14 mouse cellular contexts compared by ENCODE assay signal in the genomic region with DNA sequence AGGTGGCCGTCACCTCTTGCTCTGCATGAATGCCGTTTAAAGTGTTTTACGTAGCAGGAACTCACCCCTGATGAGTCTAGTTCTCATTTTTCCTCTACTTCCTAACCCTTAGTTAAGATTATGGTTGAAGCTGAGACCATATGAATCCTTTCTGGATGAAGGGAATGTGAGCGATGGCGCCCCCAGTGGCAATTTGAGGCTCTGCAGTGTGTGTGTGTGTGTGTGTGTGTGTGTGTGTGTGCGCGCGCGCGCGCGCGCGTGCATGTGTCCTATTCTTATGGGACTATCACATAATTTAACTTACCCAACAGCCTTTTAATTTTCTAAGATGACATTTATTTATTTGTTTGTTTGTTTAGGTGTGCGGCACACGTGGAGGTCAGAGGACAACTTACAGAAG.
DNase-seq lines count a peak whose midpoint lies in the region; ATAC-seq and TF ChIP-seq lines count a peak whose summit lies in the region.
"Had no signal": no experiment of that assay in that cellular context is flagged by ENCODE, and none has a peak within 500 bp of the region (broad histone marks: within the 10 kb centered on the region; RNA-seq: fewer than 3 reads in every experiment).

No protein-coding gene starts in this region.

- peak; percentile 68 for TF ChIP-seq CTCF in liver, embryonic 14.5 days (IDR thresholded peaks at IDR 0.05; ENCODE audit: low read depth)
- peak; percentile 63 for TF ChIP-seq CTCF in E14TG2a.4 (conservative IDR thresholded peaks at IDR 0.05; ENCODE audit: low read length)

- H3K9me3 ChIP-seq in liver, embryonic 14.5 days (ENCODE audit: control insufficient read depth, low read length) = no peaks in the 10 kb centered on the region
- no peaks in the 10 kb centered on the region for H3K9me3 ChIP-seq in liver, embryonic 12.5 days (replicated peaks)
- H3K9me3 ChIP-seq in E14TG2a.4 (ENCODE audit: low read length) = no peaks in the 10 kb centered on the region
- H3K9me3 ChIP-seq: hindbrain, embryonic 15.5 days; limb, embryonic 15.5 days; midbrain, embryonic 10.5 days; neural tube, embryonic 15.5 days had no signal

- intact Hi-C loops in heart, postnatal 25 days (cut with DNase I) = no loop called here

- H3K4me3 ChIP-seq in liver, embryonic 14.5 days (ENCODE audit: insufficient read depth in 1 of 2, low read depth in 2 of 2, low read length in 2 of 2) = no peak overlapping the region
- H3K4me3 ChIP-seq in liver, embryonic 12.5 days = no peak overlapping the region
- H3K4me3 ChIP-seq in E14TG2a.4 (replicated peaks; ENCODE audit: low read length) = no peak overlapping the region
- H3K4me3 ChIP-seq: hindbrain, embryonic 15.5 days; limb, embryonic 15.5 days; midbrain, embryonic 10.5 days; neural tube, embryonic 15.5 days had no signal

- no peaks in the 10 kb centered on the region for H3K36me3 ChIP-seq in liver, embryonic 14.5 days (replicated peaks; ENCODE audit: control insufficient read depth, insufficient read depth, low read depth)
- H3K36me3 ChIP-seq in liver, embryonic 12.5 days = no peaks in the 10 kb centered on the region
- H3K36me3 ChIP-seq in E14TG2a.4 (ENCODE audit: insufficient read depth, low read length) = no peaks in the 10 kb centered on the region
- H3K36me3 ChIP-seq: hindbrain, embryonic 15.5 days; limb, embryonic 15.5 days; midbrain, embryonic 10.5 days; neural tube, embryonic 15.5 days had no signal

- no peak overlapping the region for H3K9ac ChIP-seq in liver, embryonic 14.5 days (replicated peaks)
- no peak overlapping the region for H3K9ac ChIP-seq in liver, embryonic 12.5 days
- H3K9ac ChIP-seq: hindbrain, embryonic 15.5 days; limb, embryonic 15.5 days; neural tube, embryonic 15.5 days had no signal

- 71% methylated on average over 16 of the region's 16 CpGs for WGBS in liver, embryonic 14.5 days (ENCODE audit: insufficient replicate concordance)
- WGBS in liver, embryonic 12.5 days (ENCODE audit: insufficient replicate concordance) = 69% methylated on average over 16 of the region's 16 CpGs

- no peaks in the 10 kb centered on the region for H3K27me3 ChIP-seq in liver, embryonic 14.5 days (ENCODE audit: control insufficient read depth, insufficient read depth, low read length)
- no peaks in the 10 kb centered on the region for H3K27me3 ChIP-seq in liver, embryonic 12.5 days (replicated peaks)
- peaks cover 15% of the 10 kb centered on the region for H3K27me3 ChIP-seq in E14TG2a.4 (ENCODE audit: insufficient read depth, low read length)
- H3K27me3 ChIP-seq: hindbrain, embryonic 15.5 days; limb, embryonic 15.5 days; neural tube, embryonic 15.5 days had no signal

- H3K27ac ChIP-seq in liver, embryonic 14.5 days = no peak overlapping the region
- H3K27ac ChIP-seq in liver, embryonic 12.5 days = no peak overlapping the region
- H3K27ac ChIP-seq: hindbrain, embryonic 15.5 days; limb, embryonic 15.5 days; midbrain, embryonic 10.5 days; neural tube, embryonic 15.5 days had no signal

- no peak for ATAC-seq in cerebellum, adult (ENCODE audit: insufficient number of reproducible peaks, low FRiP score, low TSS enrichment)
- ATAC-seq in liver, embryonic 14.5 days (ENCODE audit: insufficient read depth) = no peak
- no peak for ATAC-seq in liver, embryonic 12.5 days
- ATAC-seq: forebrain, embryonic 14.5 days had no signal

- no peaks in the 10 kb centered on the region for H3K4me1 ChIP-seq in liver, embryonic 14.5 days (replicated peaks; ENCODE audit: control insufficient read depth in 2 of 2, insufficient read depth in 2 of 2, low read length in 1 of 2)
- H3K4me1 ChIP-seq in liver, embryonic 12.5 days = no peaks in the 10 kb centered on the region
- H3K4me1 ChIP-seq in E14TG2a.4 (replicated peaks; ENCODE audit: low read depth, low read length) = no peaks in the 10 kb centered on the region
- H3K4me1 ChIP-seq: hindbrain, embryonic 15.5 days; limb, embryonic 15.5 days; midbrain, embryonic 10.5 days; neural tube, embryonic 15.5 days had no signal

- DNase-seq in cerebellum, postnatal 14 days = peak; percentile 44 to 68
- DNase-seq in liver, embryonic 14.5 days (ENCODE audit: low read depth in 3 of 3, low spot score in 3 of 3) = no peak
- DNase-seq in c-Kit-positive CD71-positive TER-119-positive erythroid progenitor cells, embryonic 14.5 days (ENCODE audit: low spot score) = peak; percentile 3
- DNase-seq in gastrocnemius, adult 18-20 months (ENCODE audit: low spot score) = no peak
- no peak for DNase-seq in heart, postnatal 25 days (ENCODE audit: low spot score)
- DNase-seq: layer of hippocampus, adult 9-11 months had no signal

- no peak for TF ChIP-seq EP300 in liver, embryonic 14.5 days (IDR thresholded peaks at IDR 0.05; ENCODE audit: low read depth)

- H3K4me2 ChIP-seq in liver, embryonic 14.5 days (ENCODE audit: low read depth) = no peak overlapping the region
- no peak overlapping the region for H3K4me2 ChIP-seq in liver, embryonic 12.5 days
- H3K4me2 ChIP-seq: hindbrain, embryonic 15.5 days; limb, embryonic 15.5 days; neural tube, embryonic 15.5 days had no signal

Comparison
In these comparisons a context has a peak if more than half of its experiments do, and no peak if none do; other contexts are left out.
1. DNase-seq: peak in cerebellum, postnatal 14 days (2 of 2) and c-Kit-positive CD71-positive TER-119-positive erythroid progenitor cells, embryonic 14.5 days (single experiment); none in liver, embryonic 14.5 days (0 of 3), gastrocnemius, adult 18-20 months (single experiment) and heart, postnatal 25 days (single experiment).